Mouse (Mus musculus) kidney, embryonic 14.5 days (tissue): ENCODE measurements around the gene Ocln. TPM values are rescaled to one million over a fixed set of nuclear protein-coding genes. Genes with fewer than 3 reads are reported as not detected.

ENCODE experiments used
- ATAC-seq: fragments of 200-750 bp; cut with Nextera tagmentation; 2 replicates; pipeline ENCODE4 v1.8.0; 2017; ENCODE audit warnings: moderate number of reproducible peaks, mild to moderate bottlenecking, moderate TSS enrichment, moderate library complexity; ENCODE audit not compliant: low FRiP score, low TSS enrichment
- H3K27ac ChIP-seq: fragments of 300-500 bp; sonication (generic); 2 replicates; pipeline ENCODE4 v1.5.1; 2014; ENCODE audit warnings: low read depth, mild to moderate bottlenecking, low read length, moderate library complexity, mixed read lengths
- H3K27me3 ChIP-seq: fragments of 300-500 bp; sonication (generic); 2 replicates; pipeline ENCODE4 v1.6.1; 2014; ENCODE audit warnings: mild to moderate bottlenecking, low read length; ENCODE audit not compliant: control insufficient read depth, insufficient read depth
- H3K36me3 ChIP-seq: fragments of 300-500 bp; sonication (generic); 2 replicates; pipeline ENCODE4 v1.6.1; 2014; ENCODE audit warnings: low read length, mixed read lengths; ENCODE audit not compliant: control insufficient read depth, insufficient read depth
- H3K4me1 ChIP-seq: fragments of 300-500 bp; sonication (generic); 2 replicates; pipeline ENCODE4 v1.6.1; 2014; ENCODE audit warnings: low read length, mixed read lengths; ENCODE audit not compliant: control insufficient read depth, insufficient read depth
- H3K4me2 ChIP-seq: fragments of 300-500 bp; sonication (generic); replicated peaks from 2 replicates; pipeline ENCODE4 v1.6.1; 2014; ENCODE audit warnings: low read depth, mild to moderate bottlenecking, low read length
- H3K4me3 ChIP-seq: fragments of 300-500 bp; sonication (generic); 2 replicates; pipeline ENCODE4 v1.5.1; 2014; ENCODE audit warnings: mild to moderate bottlenecking, low read length
- H3K9ac ChIP-seq: fragments of 300-500 bp; sonication (generic); 2 replicates; pipeline ENCODE4 v1.6.1; 2014; ENCODE audit warnings: low read depth, mild to moderate bottlenecking, low read length, moderate library complexity
- H3K9me3 ChIP-seq: fragments of 300-500 bp; sonication (generic); 2 replicates; pipeline ENCODE4 v1.6.1; 2016; ENCODE audit warnings: low read length; ENCODE audit not compliant: control insufficient read depth
- WGBS: fragments of 180-500 bp; shearing (Covaris S2); extraction: QIAGEN DNeasy Blood & Tissue Kit; methylation state at CpG from one replicate; pipeline ENCODE4 v1.1.7; 2014; 5-methylcytosine and 5-hydroxymethylcytosine counted together
- polyA plus RNA-seq: library from polyadenylated mRNA; unstranded; fragments of >200 nt; fragmentation: Nextera tagmentation; extraction: Ambion mirVana; gene quantifications from 2 replicates; pipeline ENCODE4 v1.2.1, GENCODE M21; 2014

Ocln gene
- polyA plus RNA-seq, 1 experiment from 2014 or later: 32.7 TPM

DNA sequence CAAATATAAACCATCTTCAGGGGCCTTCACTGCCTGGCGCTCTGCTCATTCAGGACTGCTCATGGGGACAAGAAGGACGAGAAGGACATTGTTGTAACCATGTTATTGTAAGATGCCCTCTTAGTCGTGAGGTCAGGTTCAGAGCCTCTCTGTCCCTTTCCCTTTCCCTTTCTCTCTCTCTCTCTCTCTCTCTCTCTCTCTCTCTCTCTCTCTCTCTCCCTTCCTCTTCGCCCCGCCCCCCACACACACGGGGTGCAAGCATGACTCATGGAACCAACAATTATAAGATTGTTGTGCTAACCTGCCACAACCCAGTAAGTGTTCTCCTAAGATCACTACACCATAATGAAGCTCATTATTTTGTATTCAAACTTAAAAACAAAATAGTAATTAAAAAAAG lies 29.6 kb upstream of the Ocln start:
- Histone ChIP-seq H3K9ac (no peak overlapping the region), H3K27ac (no peak overlapping the region), H3K27me3 (no peaks in the 10 kb centered on the region), H3K36me3 (no peaks in the 10 kb centered on the region), H3K4me1 (peaks cover 4% of the 10 kb centered on the region; the same call in 1 of the 2 replicates), H3K4me2 (no peak overlapping the region), H3K4me3 (no peak overlapping the region), H3K9me3 (no peaks in the 10 kb centered on the region)
- WGBS: 35% methylated on average over 6 of the region's 6 CpGs
- no peak for ATAC-seq

DNA sequence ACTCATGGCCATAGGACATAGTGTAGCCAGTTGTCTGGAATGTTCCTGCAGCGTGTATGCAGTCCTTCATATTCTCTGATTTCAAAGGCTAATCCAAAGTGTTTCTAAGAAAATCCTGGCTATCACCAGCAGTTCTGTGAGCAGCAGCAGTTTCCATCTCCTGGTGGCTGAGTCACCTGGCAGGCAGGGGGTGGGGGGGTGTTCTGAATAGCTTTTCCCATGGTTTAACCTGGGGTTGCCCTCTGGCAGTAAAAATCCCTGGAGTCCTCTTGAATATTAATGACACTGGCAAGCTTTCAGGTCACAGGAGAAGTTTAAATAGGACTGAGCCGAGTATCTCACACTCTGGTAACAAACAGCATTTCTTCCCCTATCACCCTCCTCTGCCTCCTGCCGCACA lies 29.2 kb upstream of the Ocln start:
- ATAC-seq: no peak; the same call in 1 of the 2 replicates
- WGBS: 13% methylated on average over 3 of the region's 3 CpGs

DNA sequence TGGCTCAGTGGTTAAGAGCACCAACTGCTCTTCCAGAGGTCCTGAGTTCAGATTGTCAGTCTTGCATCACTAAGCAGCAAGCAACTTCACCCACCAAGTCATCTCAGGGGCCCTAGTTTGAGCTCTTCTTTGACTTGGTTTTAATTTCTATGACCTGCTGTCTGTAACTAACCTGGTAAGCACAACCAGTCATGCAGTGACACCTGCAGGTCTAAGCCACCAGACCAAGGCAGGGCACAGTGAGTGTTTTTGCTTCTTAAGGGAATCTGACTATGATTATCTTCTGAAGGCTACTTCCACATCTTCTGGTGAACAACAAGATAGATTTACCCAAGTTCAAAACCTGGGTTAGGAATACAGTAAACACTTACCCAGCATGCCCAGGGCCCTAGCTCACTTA lies 27.4 kb upstream of the Ocln start:
- H3K9me3 ChIP-seq: no peaks in the 10 kb centered on the region
- peaks cover 4% of the 10 kb centered on the region; the same call in 1 of the 2 replicates for H3K4me1 ChIP-seq
- no peaks in the 10 kb centered on the region for H3K36me3 ChIP-seq
- H3K4me2 ChIP-seq: no peak overlapping the region
- ATAC-seq: no peak
- H3K4me3 ChIP-seq: no peak overlapping the region
- H3K27me3 ChIP-seq: no peaks in the 10 kb centered on the region
- no peak overlapping the region for H3K27ac ChIP-seq
- H3K9ac ChIP-seq: no peak overlapping the region

More for the DNA sequence above, 29.2 kb upstream of the Ocln start:
- H3K27me3 ChIP-seq: no peaks in the 10 kb centered on the region
- H3K4me1 ChIP-seq: peaks cover 4% of the 10 kb centered on the region; the same call in 1 of the 2 replicates
- no peak overlapping the region for H3K4me3 ChIP-seq
- no peaks in the 10 kb centered on the region for H3K36me3 ChIP-seq
- no peaks in the 10 kb centered on the region for H3K9me3 ChIP-seq
- H3K4me2 ChIP-seq: no peak overlapping the region
- no peak overlapping the region for H3K9ac ChIP-seq
- H3K27ac ChIP-seq: no peak overlapping the region

DNA sequence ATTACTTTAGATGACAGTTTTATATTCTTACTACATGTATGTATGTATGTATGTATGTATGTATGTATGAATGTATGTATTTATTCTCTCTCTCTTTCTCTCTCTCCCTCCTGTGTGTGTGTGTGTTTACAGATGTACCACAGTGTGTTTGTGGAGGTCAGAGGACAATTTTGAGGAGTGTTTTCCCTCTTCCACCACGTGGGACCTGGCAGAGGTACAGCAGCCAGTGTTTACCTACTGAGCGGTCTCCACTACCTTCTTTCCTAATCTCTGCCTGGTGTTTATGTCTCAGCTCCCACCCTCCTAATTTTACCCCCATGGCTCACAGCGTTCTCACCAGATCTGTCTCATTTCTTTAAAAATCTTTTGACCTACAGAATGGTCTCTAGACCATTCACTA lies 26.7 kb upstream of the Ocln start:
- H3K4me3 ChIP-seq: no peak overlapping the region
- H3K27me3 ChIP-seq: no peaks in the 10 kb centered on the region
- ATAC-seq: no peak
- no peak overlapping the region for H3K9ac ChIP-seq
- peaks cover 4% of the 10 kb centered on the region; the same call in 1 of the 2 replicates for H3K4me1 ChIP-seq
- H3K27ac ChIP-seq: no peak overlapping the region
- H3K36me3 ChIP-seq: no peaks in the 10 kb centered on the region
- no peaks in the 10 kb centered on the region for H3K9me3 ChIP-seq
- no peak overlapping the region for H3K4me2 ChIP-seq
- WGBS: 65% methylated on average over 3 of the region's 3 CpGs

DNA sequence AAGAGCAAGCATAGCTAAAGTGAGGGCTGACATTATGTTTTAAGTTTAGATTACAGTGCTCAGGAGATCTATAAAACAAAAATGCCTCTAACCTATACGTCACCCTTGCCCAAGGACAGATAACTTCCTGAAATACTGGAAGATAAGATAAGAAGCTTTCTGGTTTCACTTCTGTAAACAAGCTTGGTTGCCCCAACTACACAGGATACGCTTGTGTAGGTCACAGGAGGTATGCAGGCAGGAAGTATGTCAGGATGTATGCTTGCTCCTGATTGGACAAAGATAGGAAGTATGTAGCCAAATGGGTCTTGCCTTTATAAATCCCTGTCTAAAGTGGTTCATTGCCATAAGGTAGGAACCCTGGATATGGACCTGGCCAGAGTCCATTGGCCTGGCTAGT lies 23.4 kb upstream of the Ocln start:
- Histone ChIP-seq H3K4me2 (no peak overlapping the region), H3K9ac (no peak overlapping the region), H3K9me3 (no peaks in the 10 kb centered on the region), H3K4me1 (peaks cover 4% of the 10 kb centered on the region; the same call in 1 of the 2 replicates), H3K27me3 (no peaks in the 10 kb centered on the region), H3K36me3 (no peaks in the 10 kb centered on the region), H3K27ac (no peak overlapping the region), H3K4me3 (no peak overlapping the region)
- no peak for ATAC-seq
- WGBS: 50% methylated on average over 2 of the region's 2 CpGs

DNA sequence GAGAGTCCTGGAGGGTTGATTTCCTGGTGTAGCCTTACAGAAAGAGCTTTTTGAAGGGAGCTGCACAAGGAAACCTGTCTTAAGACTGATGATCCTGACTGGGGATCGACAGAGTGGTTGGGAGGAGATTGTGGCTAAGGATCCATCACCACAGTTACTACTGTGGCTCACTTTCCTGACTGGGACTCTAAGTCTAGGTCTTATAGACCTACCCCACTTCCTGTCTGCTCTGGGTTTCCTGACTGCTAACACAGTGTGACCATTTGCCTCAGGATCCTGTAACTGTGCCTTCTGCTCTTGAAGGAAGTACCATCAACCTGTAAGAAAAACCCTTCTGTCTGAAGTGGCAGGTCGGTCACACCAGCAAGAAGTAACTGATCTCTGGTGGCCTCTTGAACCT lies 18.2 kb upstream of the Ocln start:
- H3K27me3 ChIP-seq: no peaks in the 10 kb centered on the region
- H3K4me3 ChIP-seq: no peak overlapping the region
- no peak for ATAC-seq
- H3K9ac ChIP-seq: no peak overlapping the region
- H3K36me3 ChIP-seq: no peaks in the 10 kb centered on the region
- no peak overlapping the region for H3K4me2 ChIP-seq
- no peaks in the 10 kb centered on the region for H3K9me3 ChIP-seq
- H3K27ac ChIP-seq: no peak overlapping the region
- WGBS: 65% methylated on average over 2 of the region's 2 CpGs
- no peaks in the 10 kb centered on the region for H3K4me1 ChIP-seq

DNA sequence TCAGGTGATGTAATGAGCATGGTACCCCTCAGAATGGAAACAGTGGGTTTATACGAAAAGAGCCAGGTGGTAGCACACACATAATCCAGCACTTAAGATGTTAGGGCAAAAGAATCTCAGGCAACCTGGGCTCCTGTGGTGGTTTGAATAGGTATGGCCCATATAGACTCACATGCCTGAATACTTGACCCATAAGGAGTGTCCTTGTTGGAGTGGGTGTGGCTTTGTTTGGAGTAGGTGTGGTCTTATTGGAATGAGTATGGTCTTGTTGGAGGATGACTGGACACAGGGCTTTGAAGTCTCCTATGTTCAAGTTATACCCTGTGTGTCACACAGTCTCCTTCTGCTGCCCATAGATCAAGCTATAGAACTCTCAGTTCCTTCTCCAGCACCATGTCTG lies 15.8 kb upstream of the Ocln start:
- WGBS: 91% methylated on average over 1 of the region's 1 CpGs
- no peak overlapping the region for H3K4me2 ChIP-seq
- H3K9ac ChIP-seq: no peak overlapping the region
- no peak overlapping the region for H3K4me3 ChIP-seq
- H3K27ac ChIP-seq: no peak overlapping the region
- H3K27me3 ChIP-seq: no peaks in the 10 kb centered on the region
- no peaks in the 10 kb centered on the region for H3K4me1 ChIP-seq
- no peaks in the 10 kb centered on the region for H3K9me3 ChIP-seq
- no peak for ATAC-seq
- no peaks in the 10 kb centered on the region for H3K36me3 ChIP-seq

DNA sequence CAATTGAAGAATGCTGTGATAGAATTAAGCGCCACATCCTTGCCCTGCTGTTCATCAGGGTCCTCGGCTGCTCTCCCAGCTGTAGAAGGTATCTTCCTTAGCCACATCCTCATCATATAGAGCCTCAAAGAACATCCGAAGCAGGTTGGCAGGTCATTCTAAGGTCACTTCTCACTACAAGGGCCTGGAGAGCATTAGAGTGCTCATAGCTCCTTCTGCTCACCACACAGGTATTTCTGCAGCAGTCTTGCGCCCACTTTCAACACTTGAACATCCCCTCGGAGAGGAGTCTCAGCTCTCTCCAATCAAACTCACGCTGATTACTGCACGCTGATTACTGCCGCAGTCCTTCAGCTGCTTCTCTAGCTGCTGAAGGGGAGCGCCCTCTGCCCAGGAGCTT lies 6.9 kb upstream of the Ocln start:
- Histone ChIP-seq H3K9ac (no peak overlapping the region), H3K27ac (no peak overlapping the region), H3K36me3 (no peaks in the 10 kb centered on the region), H3K4me3 (no peak overlapping the region), H3K9me3 (no peaks in the 10 kb centered on the region), H3K27me3 (no peaks in the 10 kb centered on the region), H3K4me1 (no peaks in the 10 kb centered on the region), H3K4me2 (no peak overlapping the region)
- no peak for ATAC-seq
- 73% methylated on average over 9 of the region's 9 CpGs for WGBS

DNA sequence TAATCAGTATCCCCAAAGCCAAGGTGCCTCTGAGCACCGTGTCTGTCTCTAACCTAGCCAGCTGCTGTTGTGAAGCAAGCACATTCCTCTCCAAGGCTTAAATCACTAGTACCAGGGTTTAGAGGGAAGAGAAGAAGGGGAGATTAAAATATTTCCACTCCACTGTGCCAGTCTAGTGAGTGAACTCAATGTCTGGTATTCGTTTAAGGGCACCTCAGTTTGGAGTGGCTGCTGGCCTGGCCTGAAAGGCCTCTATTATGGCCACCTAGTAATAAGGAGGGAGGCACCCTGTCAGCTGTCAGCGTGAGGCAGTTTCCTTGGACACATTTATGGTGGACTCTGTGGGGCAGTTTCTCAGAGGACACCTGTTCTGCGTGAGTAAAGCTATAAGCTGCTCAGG lies 4.5 kb upstream of the Ocln start:
- Histone ChIP-seq H3K27ac (no peak overlapping the region), H3K4me2 (no peak overlapping the region), H3K9ac (no peak overlapping the region), H3K27me3 (peaks cover 9% of the 10 kb centered on the region), H3K9me3 (no peaks in the 10 kb centered on the region), H3K4me1 (no peaks in the 10 kb centered on the region), H3K4me3 (no peak overlapping the region), H3K36me3 (no peaks in the 10 kb centered on the region)
- WGBS: 47% methylated on average over 4 of the region's 4 CpGs
- ATAC-seq: no peak
